ENCODE assay signal across 8 mouse cellular contexts in genomic region chr19:16873221-16873861, GRCm38 (mm10). TPM values are rescaled to one million over a fixed set of nuclear protein-coding genes. Genes with fewer than 3 reads are reported as not detected.
DNase-seq lines count a peak whose midpoint lies in the region; ATAC-seq and TF ChIP-seq lines count a peak whose summit lies in the region.

TSS of gene Foxb2 (minus strand) at chr19:16873805.

- H3K36me3 ChIP-seq in liver, embryonic 11.5 days (ENCODE audit: control insufficient read depth, insufficient read depth, low read length), result no peaks in the 10 kb centered on the region
- H3K36me3 ChIP-seq in hindbrain, embryonic 16.5 days (ENCODE audit: control insufficient read depth, insufficient read depth, low read length), result no peaks in the 10 kb centered on the region
- H3K36me3 ChIP-seq in myocyte (ENCODE audit: control insufficient read depth, insufficient read depth), result no peaks in the 10 kb centered on the region

- peak; percentile 53 for DNase-seq in liver, embryonic 11.5 days (ENCODE audit: low spot score)
- DNase-seq in liver, result no peak
- peak; percentile 43 for DNase-seq in embryo, embryonic 9.5 days (ENCODE audit: extremely low spot score)
- no peak for DNase-seq in left cerebral cortex, adult 9 months (ENCODE audit: low spot score in 2 of 2)
- DNase-seq in testis, postnatal 10 days (ENCODE audit: low spot score), result no peak

- H3ac ChIP-seq in myocyte (ENCODE audit: control insufficient read depth, insufficient read length), result no peak within 1 kb of the TSS

- peak within 1 kb of the TSS; percentile 39 for H3K4me3 ChIP-seq in liver, embryonic 11.5 days (ENCODE audit: low read depth, low read length)
- H3K4me3 ChIP-seq in hindbrain, embryonic 16.5 days (ENCODE audit: low read length), result peak within 1 kb of the TSS; percentile 50
- no peak within 1 kb of the TSS for H3K4me3 ChIP-seq in myocyte

- H3K27me3 ChIP-seq in liver, embryonic 11.5 days (replicated peaks; ENCODE audit: control insufficient read depth, insufficient read depth, low read length), result peaks cover 100% of the 10 kb centered on the region
- H3K27me3 ChIP-seq in hindbrain, embryonic 16.5 days (replicated peaks; ENCODE audit: control insufficient read depth, insufficient read depth, low read length), result peaks cover 67% of the 10 kb centered on the region
- H3K27me3 ChIP-seq in myocyte (ENCODE audit: control insufficient read depth, insufficient read depth, insufficient read length), result peaks cover 14% of the 10 kb centered on the region

- 1% methylated on average over 40 of the region's 40 CpGs for WGBS in liver, embryonic 11.5 days
- under 1% methylated on average over 39 of the region's 40 CpGs for WGBS in hindbrain, embryonic 16.5 days

- H3K27ac ChIP-seq in liver, embryonic 11.5 days (ENCODE audit: low read depth, low read length), result no peak within 1 kb of the TSS
- H3K27ac ChIP-seq in hindbrain, embryonic 16.5 days (ENCODE audit: low read depth, low read length), result no peak within 1 kb of the TSS

- peak within 1 kb of the TSS; percentile 60 for H3K4me2 ChIP-seq in liver, embryonic 11.5 days
- H3K4me2 ChIP-seq in hindbrain, embryonic 16.5 days (ENCODE audit: low read length), result peak within 1 kb of the TSS; percentile 84
- H3K4me2 ChIP-seq in myocyte (ENCODE audit: low read depth), result peak within 1 kb of the TSS; percentile 45

- TF ChIP-seq POLR2A in myocyte (IDR thresholded peaks at IDR 0.05; ENCODE audit: insufficient read length, low read depth), result no peak

- no peak for ATAC-seq in liver, embryonic 11.5 days (replicated peaks; ENCODE audit: low FRiP score)
- peak; percentile 21; the same call in 1 of the 2 replicates for ATAC-seq in hindbrain, embryonic 16.5 days
- ATAC-seq in activated CD4-positive, CD25-positive, alpha-beta regulatory T cell, adult 4 months, result no peak

- H3K79me2 ChIP-seq in myocyte (ENCODE audit: control insufficient read depth, insufficient read depth), result no peaks in the 10 kb centered on the region

- H3K4me1 ChIP-seq in liver, embryonic 11.5 days (replicated peaks; ENCODE audit: control insufficient read depth, insufficient read depth, low read length), result peaks cover 8% of the 10 kb centered on the region; the same call in 1 of the 2 replicates
- H3K4me1 ChIP-seq in hindbrain, embryonic 16.5 days (ENCODE audit: control insufficient read depth, insufficient read depth, low read depth, low read length), result peaks cover 29% of the 10 kb centered on the region

- no peaks in the 10 kb centered on the region for H3K9me3 ChIP-seq in liver, embryonic 11.5 days (ENCODE audit: control insufficient read depth, low read length)
- no peaks in the 10 kb centered on the region for H3K9me3 ChIP-seq in hindbrain, embryonic 16.5 days (ENCODE audit: control insufficient read depth, low read length)

- H3K9ac ChIP-seq in liver, embryonic 11.5 days (ENCODE audit: low read depth, low read length), result no peak within 1 kb of the TSS
- peak within 1 kb of the TSS; percentile 62 for H3K9ac ChIP-seq in hindbrain, embryonic 16.5 days (ENCODE audit: low read depth, low read length)

TF ChIP-seq in myocyte, 11 proteins besides CTCF, POLR2A, EP300 and RAD21:
- TF ChIP-seq E2F4 (IDR thresholded peaks at IDR 0.05; ENCODE audit: insufficient read depth) (no peak), TCF12 (IDR thresholded peaks at IDR 0.05; ENCODE audit: insufficient read depth, poor library complexity, severe bottlenecking) (no peak), CEBPB (IDR thresholded peaks at IDR 0.05; ENCODE audit: insufficient read depth, poor library complexity, severe bottlenecking) (no peak), USF1 (IDR thresholded peaks at IDR 0.05; ENCODE audit: low read depth) (no peak), MAX (IDR thresholded peaks at IDR 0.05; ENCODE audit: low read depth) (no peak), TCF3 (IDR thresholded peaks at IDR 0.05; ENCODE audit: insufficient read length, low read depth) (no peak), MYOG (IDR thresholded peaks at IDR 0.05; ENCODE audit: control insufficient read depth in 1 of 3, insufficient read depth in 1 of 3, insufficient read length in 2 of 3, low read depth in 2 of 3) (no peak), POLR2AphosphoS2 (IDR thresholded peaks at IDR 0.05; ENCODE audit: insufficient read length, low read depth) (no peak), MYOD1 (IDR thresholded peaks at IDR 0.05; ENCODE audit: control insufficient read depth in 1 of 3, insufficient read length in 2 of 3, low read depth in 2 of 3) (no peak), SRF (IDR thresholded peaks at IDR 0.05; ENCODE audit: control insufficient read depth, insufficient read length, low read depth) (no peak), REST (IDR thresholded peaks at IDR 0.05; ENCODE audit: insufficient read depth, insufficient read length) (no peak)

RNA-seq across cellular contexts. Expression of gene Foxb2, which starts in this region (rescaled TPM):
- polyA plus RNA-seq in liver, embryonic 11.5 days (2014; fragmentation: Nextera tagmentation; extraction: Ambion mirVana), result not detected in 2 replicates
- polyA plus RNA-seq in hindbrain, embryonic 16.5 days (2015; fragmentation: Nextera tagmentation; extraction: Ambion mirVana), result 0.74 and 1.1 TPM in 2 replicates
- not detected for polyA plus RNA-seq in myocyte (2012; fragmentation: generic; extraction: Trizol)
- polyA plus RNA-seq in activated CD4-positive, CD25-positive, alpha-beta regulatory T cell, adult 4 months (2017; shearing (Covaris generic)), result not detected

Comparison
In these comparisons a context has a peak if more than half of its experiments do, and no peak if none do; other contexts are left out.
1. Peak in DNase-seq, H3K4me3 ChIP-seq and H3K4me2 ChIP-seq in liver, embryonic 11.5 days; RNA of the gene not detected or under 1 TPM.